Mouse (Mus musculus): ENCODE measurements at regions not wholly inside any gene's neighbourhood (a gene's known extent, or its start where the extent isn't known, plus 50 kb on each side); places are given as distances from the start of the nearest gene placed in this dataset.

DNA sequence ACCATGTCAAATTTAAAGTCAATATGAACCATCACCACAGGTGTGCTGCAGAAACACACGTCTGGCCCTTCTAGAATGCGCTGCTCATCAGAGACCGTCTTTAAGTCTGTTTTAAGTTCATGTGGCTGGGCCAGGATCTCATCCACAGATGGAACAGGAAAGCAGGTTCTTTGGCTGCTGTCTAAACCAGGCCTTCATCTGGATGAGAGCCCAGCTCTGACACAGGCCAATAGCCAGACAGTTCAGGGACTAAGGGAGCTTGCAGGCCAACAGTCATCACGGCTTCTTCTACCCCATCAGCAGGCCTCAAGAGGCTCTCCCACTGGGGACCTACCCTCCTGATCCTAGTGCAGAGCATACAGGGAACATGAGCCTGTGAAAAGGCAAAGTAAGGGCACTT is 185.4 kb upstream of the Eci2 start:
- DNase-seq (ENCODE audit: low read depth, low spot score), result no peak

DNA sequence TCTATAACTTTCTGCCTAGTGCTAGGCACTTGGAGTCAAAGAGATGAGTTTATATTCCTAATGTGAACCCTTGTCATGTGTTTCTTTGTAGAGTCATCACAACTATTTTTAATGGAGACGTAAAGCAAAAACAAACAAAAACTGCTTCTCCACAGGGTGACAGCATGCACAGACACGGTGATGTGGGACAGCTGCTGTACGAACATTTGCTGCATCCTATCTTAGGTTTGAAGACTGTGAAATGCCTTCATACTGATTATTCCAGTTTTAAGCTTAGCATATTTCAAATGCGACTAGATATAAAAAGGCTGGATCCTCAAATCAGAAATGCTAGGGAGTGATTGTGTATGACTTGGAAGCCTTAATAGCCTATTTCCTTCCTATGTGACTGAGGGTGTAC is 187.3 kb upstream of the Eci2 start:
- DNase-seq (ENCODE audit: low read depth, low spot score), result no peak

DNA sequence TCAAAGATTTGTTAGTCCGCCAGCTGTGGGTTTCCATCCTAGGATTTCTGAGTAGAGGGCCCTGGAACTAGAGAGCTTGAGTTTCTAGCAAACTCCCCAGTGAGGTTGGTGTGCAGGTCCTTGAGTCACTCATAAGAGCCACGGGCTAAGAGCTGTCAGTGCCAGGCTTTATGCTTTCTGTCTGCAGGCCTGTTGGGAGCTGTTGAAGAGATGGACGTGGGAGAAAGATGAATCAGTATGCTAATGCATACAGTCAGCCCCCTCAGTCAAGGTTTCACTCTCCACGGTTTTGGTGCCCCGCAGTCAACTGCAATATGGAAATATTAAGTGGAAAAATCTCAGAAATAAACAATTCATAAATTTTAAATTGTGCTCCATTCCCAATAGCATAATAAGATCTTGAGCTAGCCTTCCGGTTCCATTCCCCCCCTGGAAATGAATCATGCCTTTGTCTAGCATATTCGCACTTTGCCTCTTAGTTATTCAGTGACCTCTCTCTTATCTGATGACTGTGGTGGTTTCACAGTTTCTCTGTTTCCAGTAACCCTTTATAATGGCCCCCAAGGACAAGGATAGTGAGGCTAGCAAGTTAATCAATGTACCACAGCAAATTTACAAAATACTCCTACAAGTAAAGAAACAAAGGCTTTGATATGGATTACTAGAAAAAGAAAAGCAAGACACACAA is 199.4 kb upstream of the Eci2 start:
- DNase-seq (ENCODE audit: low read depth, low spot score), result no peak

GRCm38 (mm10) chr13:35226944-35227343 is 200.0 kb upstream of the Eci2 start:
- no peak for DNase-seq (ENCODE audit: low read depth, low spot score)

- DNase-seq (ENCODE audit: low read depth, low spot score), result no peak
Measured at GRCm38 (mm10) chr13:35229601-35230000, 202.7 kb upstream of the Eci2 start.

- no peak for DNase-seq (ENCODE audit: low read depth, low spot score)
Measured at GRCm38 (mm10) chr13:35233636-35234035, 206.7 kb upstream of the Eci2 start.

- no peak for DNase-seq (ENCODE audit: low read depth, low spot score)
Measured at GRCm38 (mm10) chr13:35241443-35241842, 214.5 kb upstream of the Eci2 start.

DNA sequence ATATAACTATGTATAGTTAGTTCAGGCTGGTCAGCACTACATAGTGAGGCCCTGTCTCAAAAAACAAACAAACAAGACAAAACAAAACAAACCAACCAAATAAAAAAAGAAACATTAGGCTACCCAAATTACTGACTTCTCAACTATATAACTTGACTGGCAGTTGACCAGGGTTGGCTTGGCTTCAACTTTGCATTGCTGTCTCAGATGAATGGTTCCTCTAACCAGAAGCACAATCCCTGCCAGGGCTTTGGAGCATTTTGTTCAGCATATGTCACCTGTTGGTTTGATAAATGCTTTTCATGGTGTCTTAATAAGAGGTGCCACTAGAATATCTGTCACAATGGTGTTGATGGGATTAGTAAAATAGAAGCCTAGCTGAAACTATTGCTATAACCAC is 217.1 kb upstream of the Eci2 start:
- DNase-seq (ENCODE audit: low read depth, low spot score), result no peak

DNA sequence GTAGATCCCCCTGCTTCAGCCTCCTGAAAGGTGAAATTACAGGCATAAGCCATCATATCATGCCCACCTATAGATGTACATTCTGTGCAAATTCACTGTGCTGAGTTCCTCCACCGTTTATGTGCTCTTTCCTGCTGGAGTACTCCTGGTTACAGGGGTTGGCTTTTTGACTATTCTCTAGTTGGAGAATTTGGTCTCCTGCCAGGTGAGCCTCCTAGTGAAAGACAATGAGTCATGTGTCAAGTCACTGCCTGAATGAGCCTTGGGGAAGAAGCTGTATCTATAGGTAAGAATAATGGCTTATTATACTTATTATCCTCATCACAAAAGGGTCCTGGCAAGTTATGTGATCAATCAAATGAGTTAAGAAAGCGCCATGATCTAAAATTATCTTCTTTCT is 230.5 kb upstream of the Eci2 start:
- no peak for DNase-seq (ENCODE audit: low read depth, low spot score)

- no peak for DNase-seq (ENCODE audit: low read depth, low spot score)
Measured at GRCm38 (mm10) chr13:35258720-35259119, 231.8 kb upstream of the Eci2 start.

GRCm38 (mm10) chr13:35283959-35284358 is 257.1 kb upstream of the Eci2 start:
- DNase-seq (ENCODE audit: low read depth, low spot score), result no peak

GRCm38 (mm10) chr13:35302088-35302487 is 275.2 kb upstream of the Eci2 start:
- no peak for DNase-seq (ENCODE audit: low read depth, low spot score)

- no peak for DNase-seq (ENCODE audit: low read depth, low spot score)
Measured at GRCm38 (mm10) chr13:35316772-35317171, 289.9 kb upstream of the Eci2 start.

DNA sequence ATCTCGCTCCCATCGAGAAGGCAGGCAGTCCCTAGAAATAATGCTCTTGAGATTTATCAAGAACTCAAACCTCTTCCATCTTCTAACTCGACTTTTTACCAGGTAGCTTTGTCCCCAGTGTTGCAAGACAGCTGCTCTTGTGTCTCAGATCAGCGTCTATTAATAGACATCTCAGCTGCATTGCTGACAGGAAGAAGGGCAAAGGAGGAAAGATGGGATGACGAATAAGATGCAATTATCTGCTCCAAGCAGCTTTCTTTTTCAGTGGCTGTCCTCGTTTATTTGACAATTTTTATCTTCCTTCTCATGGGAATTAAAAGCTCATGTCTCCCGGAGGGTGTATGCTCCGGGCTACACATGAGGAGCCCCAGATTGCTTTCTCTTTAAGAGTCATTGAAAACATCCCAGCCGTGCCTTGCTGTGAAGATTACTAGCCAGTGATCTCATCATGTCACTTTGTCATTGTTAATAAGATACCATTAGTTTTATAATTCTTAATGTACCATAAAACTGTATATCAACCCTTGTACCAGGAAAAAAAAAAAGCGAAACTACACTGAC is 299.9 kb upstream of the Eci2 start:
- no peak for DNase-seq (ENCODE audit: low read depth, low spot score)

DNA sequence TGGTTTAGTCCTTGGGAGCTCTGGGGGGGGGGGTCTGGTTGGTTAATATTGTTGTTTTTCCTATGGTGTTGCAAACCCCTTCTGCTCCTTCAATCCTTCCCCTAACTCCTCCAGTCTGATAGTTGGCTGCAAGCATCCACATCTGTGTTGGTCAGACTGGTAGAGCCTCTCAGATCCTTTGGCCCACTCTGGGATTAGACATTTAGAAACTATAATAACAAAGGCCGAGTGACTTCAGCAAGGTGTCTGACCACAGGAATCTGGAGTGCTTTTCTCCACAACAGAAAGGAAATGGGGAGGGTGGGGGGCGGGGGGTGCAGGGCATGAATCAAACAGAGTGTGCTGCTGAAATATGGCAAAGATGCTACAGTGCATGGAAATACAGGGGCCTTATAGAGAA is 301.4 kb upstream of the Eci2 start:
- no peak for DNase-seq (ENCODE audit: low read depth, low spot score)

DNA sequence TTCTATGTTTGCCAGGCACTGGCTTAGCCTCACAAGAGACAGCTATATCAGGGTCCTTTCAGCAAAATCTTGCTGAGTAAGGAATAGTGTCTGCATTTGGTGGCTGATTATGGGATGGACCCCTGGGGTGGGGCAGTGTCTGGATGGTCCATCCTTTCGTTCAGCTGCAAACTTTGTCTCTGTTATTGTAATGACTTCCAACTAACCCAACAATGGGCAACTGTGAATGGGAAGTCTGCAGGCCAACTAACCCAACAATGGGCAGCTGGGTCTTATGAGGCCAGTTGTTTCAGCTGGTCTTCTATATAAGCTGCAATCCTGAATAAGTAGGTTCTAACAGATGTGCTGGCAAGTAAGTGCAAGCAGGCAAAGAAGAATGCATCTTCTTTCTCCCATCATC is 304.0 kb upstream of the Eci2 start:
- DNase-seq (ENCODE audit: low read depth, low spot score), result no peak

- DNase-seq (ENCODE audit: low read depth, low spot score), result no peak
Measured at GRCm38 (mm10) chr13:35345507-35346129, 314.0 kb upstream of the Cdyl start.

DNA sequence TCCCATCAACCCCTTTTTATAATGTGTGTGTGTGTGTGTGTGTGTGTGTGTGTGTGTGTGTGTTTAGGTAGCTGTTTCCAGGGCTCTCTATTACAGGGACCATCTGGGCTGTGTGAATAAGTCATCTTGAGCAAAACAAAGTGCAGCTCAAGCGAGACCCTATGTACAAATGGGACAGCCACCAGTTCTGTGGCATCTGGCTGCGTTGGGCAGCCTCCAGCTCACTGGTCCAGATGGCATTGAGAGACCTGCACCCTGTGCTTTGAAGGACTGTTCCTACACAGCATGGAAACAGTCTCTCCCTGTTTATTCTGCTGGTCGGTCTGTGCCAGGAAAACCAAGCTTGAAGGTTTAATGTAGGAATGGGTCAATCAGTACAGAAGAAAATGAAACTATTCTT is 311.4 kb upstream of the Cdyl start:
- DNase-seq (ENCODE audit: low read depth, low spot score), result no peak

- DNase-seq (ENCODE audit: low read depth, low spot score), result no peak
Measured at GRCm38 (mm10) chr13:35359345-35359744, 300.3 kb upstream of the Cdyl start.

DNA sequence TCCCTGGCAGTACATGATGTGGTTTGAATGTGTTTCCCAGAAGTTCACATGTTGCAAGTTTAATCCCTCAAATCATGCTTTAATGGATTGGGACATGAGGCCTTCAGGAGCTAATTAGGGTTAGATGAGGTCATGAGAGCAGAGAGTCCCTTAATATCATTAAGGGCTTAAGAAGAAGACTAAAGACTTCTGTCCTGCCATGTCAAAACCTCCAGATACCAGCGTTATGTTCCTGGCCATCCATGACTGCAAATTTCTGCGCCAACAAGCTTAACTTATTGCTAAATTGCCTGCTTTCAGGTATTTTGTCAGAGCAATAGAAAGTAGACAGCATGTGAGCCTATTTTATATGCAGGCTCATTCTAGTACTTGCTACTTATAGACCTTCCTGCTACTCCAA is 282.1 kb upstream of the Cdyl start:
- DNase-seq (ENCODE audit: low read depth, low spot score), result no peak

GRCm38 (mm10) chr13:35379500-35379899 is 280.1 kb upstream of the Cdyl start:
- DNase-seq (ENCODE audit: low read depth, low spot score), result no peak

GRCm38 (mm10) chr13:35380224-35381009 is 279.2 kb upstream of the Cdyl start:
- DNase-seq (ENCODE audit: low read depth, low spot score), result no peak

GRCm38 (mm10) chr13:35381641-35382040 is 278.0 kb upstream of the Cdyl start:
- no peak for DNase-seq (ENCODE audit: low read depth, low spot score)

Data from retina, postnatal 7 days (tissue).